Mouse (Mus musculus) midbrain, postnatal 0 days (tissue): ENCODE results near the gene Fkbp9. TPM values are rescaled to one million over a fixed set of nuclear protein-coding genes. Genes with fewer than 3 reads are reported as not detected.
A peak's percentile ranks its signal among the peaks of the same experiment; 100 is the strongest.

Experiments used
- ATAC-seq: fragments of 200-750 bp; cut with Nextera tagmentation; 2 replicates; pipeline ENCODE4 v1.8.0; 2017; ENCODE audit warnings: moderate number of reproducible peaks, mild to moderate bottlenecking, moderate TSS enrichment, moderate library complexity; ENCODE audit not compliant: low FRiP score
- DNase-seq: peaks from one replicate; pipeline ENCODE4 v3.0.0-alpha.2; 2015; ENCODE audit warnings: low spot score
- H3K27ac ChIP-seq: fragments of 300-500 bp; sonication (generic); 2 replicates; pipeline ENCODE4 v1.5.1; 2014; ENCODE audit warnings: low read depth, mild to moderate bottlenecking, low read length, mixed read lengths
- H3K27me3 ChIP-seq: fragments of 300-500 bp; sonication (generic); 2 replicates; pipeline ENCODE4 v1.6.1; 2014; ENCODE audit warnings: low read length, control low read depth, mixed read lengths; ENCODE audit not compliant: insufficient read depth
- H3K36me3 ChIP-seq: fragments of 300-500 bp; sonication (generic); 2 replicates; pipeline ENCODE4 v1.6.1; 2014; ENCODE audit warnings: low read length, control low read depth, mixed read lengths; ENCODE audit not compliant: insufficient read depth
- H3K4me1 ChIP-seq: fragments of 300-500 bp; sonication (generic); 2 replicates; pipeline ENCODE4 v1.6.1; 2014; ENCODE audit warnings: mild to moderate bottlenecking, control low read depth, antibody characterized with exemption, low read length, mixed read lengths; ENCODE audit not compliant: insufficient read depth
- H3K4me2 ChIP-seq: fragments of 300-500 bp; sonication (generic); 2 replicates; pipeline ENCODE4 v1.6.1; 2014; ENCODE audit warnings: low read depth, mild to moderate bottlenecking, low read length, mixed read lengths; ENCODE audit not compliant: poor library complexity, severe bottlenecking
- H3K4me3 ChIP-seq: fragments of 300-500 bp; sonication (generic); 2 replicates; pipeline ENCODE4 v1.5.1; 2014; ENCODE audit warnings: low read depth, mild to moderate bottlenecking, low read length, moderate library complexity
- H3K9ac ChIP-seq: fragments of 300-500 bp; sonication (generic); replicated peaks from 2 replicates; pipeline ENCODE4 v1.6.1; 2014; ENCODE audit warnings: mild to moderate bottlenecking, low read length, moderate library complexity, mixed read lengths; ENCODE audit not compliant: poor library complexity, severe bottlenecking
- H3K9me3 ChIP-seq: fragments of 300-500 bp; sonication (generic); 2 replicates; pipeline ENCODE4 v1.6.1; 2016; ENCODE audit warnings: low read length, control low read depth
- CTCF ChIP-seq: IDR thresholded peaks from 2 replicates; pipeline ENCODE4 v1.5.1; 2016; ENCODE audit warnings: antibody characterized with exemption, mild to moderate bottlenecking
- WGBS: fragments of 180-500 bp; shearing (Covaris S2); extraction: QIAGEN DNeasy Blood & Tissue Kit; methylation state at CpG from one replicate; pipeline ENCODE4 v1.1.7; 2014; 5-methylcytosine and 5-hydroxymethylcytosine counted together
- polyA plus RNA-seq: library from polyadenylated mRNA; unstranded; fragments of >200 nt; fragmentation: Nextera tagmentation; extraction: Ambion mirVana; gene quantifications from 2 replicates; pipeline ENCODE4 v1.2.1, GENCODE M21; 2015
- total RNA-seq: library from RNA; depleted of rRNA; stranded (reverse); fragments of >200 nt; gene quantifications from 2 replicates; pipeline ENCODE4 v1.2.3, GENCODE M21; 2014

The Fkbp9 gene
- total and polyA plus RNA-seq, 2 experiments from 2014 or later = 31.9 to 46.5 TPM

DNA sequence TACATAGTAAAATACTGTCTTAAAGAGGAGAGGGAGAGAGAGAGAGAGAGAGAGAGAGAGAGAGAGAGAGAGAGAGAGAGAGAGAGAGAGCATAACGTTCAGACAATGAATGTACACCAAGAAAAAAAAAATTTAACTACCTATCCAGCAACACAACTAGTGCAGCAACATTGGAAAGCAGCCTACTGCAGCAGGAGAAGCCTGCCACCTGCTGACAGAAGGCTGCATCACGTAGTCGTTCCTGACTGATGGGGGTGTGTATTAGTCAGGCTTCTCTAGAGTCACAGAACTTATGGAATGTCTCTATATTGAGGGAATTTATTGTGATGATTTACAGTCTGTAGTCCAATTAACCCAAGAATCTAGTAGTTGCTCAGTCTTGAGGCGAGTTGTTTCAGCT lies 77.1 kb downstream of the Fkbp9 start:
- H3K27me3 ChIP-seq = no peaks in the 10 kb centered on the region
- no peaks in the 10 kb centered on the region for H3K9me3 ChIP-seq
- TF ChIP-seq CTCF = peak; percentile 80
- H3K4me2 ChIP-seq = no peak overlapping the region
- DNase-seq (peak; percentile 58), ATAC-seq (no peak)
- no peak overlapping the region for H3K4me3 ChIP-seq
- peaks cover 2% of the 10 kb centered on the region; the same call in 1 of the 2 replicates for H3K4me1 ChIP-seq
- WGBS = 9% methylated on average over 4 of the region's 4 CpGs
- H3K36me3 ChIP-seq = no peaks in the 10 kb centered on the region
- H3K9ac ChIP-seq = no peak overlapping the region
- H3K27ac ChIP-seq = no peak overlapping the region

DNA sequence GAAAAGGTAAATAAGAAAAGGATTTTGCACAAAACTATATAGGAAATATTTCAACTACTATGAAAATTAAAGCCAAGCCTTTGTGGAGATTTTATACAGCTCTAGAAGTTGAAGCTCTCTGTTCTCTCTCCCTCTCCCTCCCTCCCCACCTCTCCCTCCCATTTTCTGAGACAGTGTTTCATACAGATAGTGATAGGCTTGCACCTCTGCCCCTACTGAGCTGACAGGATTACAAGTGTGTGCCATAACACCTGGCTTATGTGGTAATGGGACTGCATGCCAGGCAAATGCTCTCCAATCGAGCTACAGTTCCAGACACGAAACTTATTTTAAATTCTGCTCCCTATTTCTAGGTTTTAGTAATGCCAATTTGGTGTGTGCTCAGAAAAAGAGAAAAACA lies 79.1 kb downstream of the Fkbp9 start:
- TF ChIP-seq CTCF = no peak
- ATAC-seq = no peak
- H3K4me1 ChIP-seq = peaks cover 2% of the 10 kb centered on the region; the same call in 1 of the 2 replicates
- no peak for DNase-seq
- no peak overlapping the region for H3K4me2 ChIP-seq
- no peak overlapping the region for H3K4me3 ChIP-seq
- no peak overlapping the region for H3K27ac ChIP-seq
- H3K36me3 ChIP-seq = no peaks in the 10 kb centered on the region
- H3K27me3 ChIP-seq = no peaks in the 10 kb centered on the region
- no peak overlapping the region for H3K9ac ChIP-seq
- no peaks in the 10 kb centered on the region for H3K9me3 ChIP-seq
- WGBS = 75% methylated on average over 2 of the region's 2 CpGs

DNA sequence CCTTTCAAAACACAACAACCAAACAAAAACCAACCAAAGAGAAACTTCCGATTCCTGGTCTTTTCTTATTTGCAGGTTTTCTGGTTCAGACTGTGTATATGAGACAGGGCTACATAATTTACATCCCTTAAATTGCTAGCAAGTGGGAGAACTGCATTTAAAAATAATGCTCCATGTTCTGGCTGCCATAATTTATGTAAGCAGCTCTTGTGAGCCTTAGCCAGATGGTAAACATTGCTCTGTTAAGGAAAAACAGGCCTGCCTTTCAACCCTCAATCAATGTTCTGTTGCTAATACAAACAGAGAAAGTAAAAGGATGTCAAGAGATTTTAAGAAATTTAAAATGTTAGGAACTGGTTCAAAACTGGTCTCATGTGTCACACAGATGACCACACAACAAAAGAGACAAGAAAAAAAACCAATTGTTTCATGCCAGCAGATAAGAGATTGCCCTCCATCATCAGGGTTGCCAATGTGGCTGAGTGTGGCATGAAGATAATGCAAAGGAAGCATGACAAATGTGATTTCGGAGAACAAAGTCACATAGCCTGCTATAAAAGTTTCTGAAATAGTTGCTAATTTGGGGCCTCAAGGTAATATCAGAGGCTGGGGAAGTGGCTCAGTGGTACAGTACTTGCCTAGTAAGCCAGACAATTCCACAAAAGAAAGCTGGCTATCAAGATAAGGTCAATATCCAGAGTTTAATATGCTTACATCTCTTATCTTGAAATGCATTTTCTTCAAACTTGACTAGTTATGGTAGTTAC lies 81.4 kb downstream of the Fkbp9 start:
- Histone ChIP-seq H3K36me3 (no peaks in the 10 kb centered on the region), H3K9me3 (no peaks in the 10 kb centered on the region), H3K27me3 (no peaks in the 10 kb centered on the region), H3K4me3 (no peak overlapping the region), H3K4me2 (no peak overlapping the region), H3K27ac (no peak overlapping the region), H3K9ac (no peak overlapping the region), H3K4me1 (peaks cover 2% of the 10 kb centered on the region; the same call in 1 of the 2 replicates)
- WGBS = 67% methylated on average over 2 of the region's 2 CpGs
- DNase-seq = no peak
- ATAC-seq = no peak
- TF ChIP-seq CTCF = no peak

DNA sequence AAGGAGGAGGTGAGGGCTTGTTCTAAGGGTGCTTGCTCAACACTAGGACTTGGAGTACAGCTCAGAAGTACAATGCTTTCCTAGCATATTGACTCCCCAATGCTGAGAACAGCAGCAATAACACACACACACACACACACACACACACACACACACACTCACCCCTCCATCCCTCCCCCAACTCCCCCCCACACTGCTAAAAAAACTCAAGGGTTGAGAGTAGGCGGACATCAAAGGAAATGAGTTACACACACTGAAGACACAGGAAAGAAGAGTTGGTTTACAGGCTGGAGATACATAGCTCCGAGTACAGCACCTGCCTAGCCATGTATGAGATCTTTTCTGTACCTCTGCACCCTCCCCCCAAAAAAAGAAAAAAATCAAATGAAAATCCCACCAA lies 84.4 kb downstream of the Fkbp9 start:
- Histone ChIP-seq H3K36me3 (no peaks in the 10 kb centered on the region), H3K9me3 (no peaks in the 10 kb centered on the region), H3K4me1 (peaks cover 2% of the 10 kb centered on the region; the same call in 1 of the 2 replicates), H3K9ac (no peak overlapping the region), H3K4me3 (no peak overlapping the region), H3K4me2 (no peak overlapping the region), H3K27ac (no peak overlapping the region), H3K27me3 (no peaks in the 10 kb centered on the region)
- no peak for DNase-seq
- ATAC-seq = no peak
- no peak for TF ChIP-seq CTCF
- 88% methylated on average over 2 of the region's 2 CpGs for WGBS

DNA sequence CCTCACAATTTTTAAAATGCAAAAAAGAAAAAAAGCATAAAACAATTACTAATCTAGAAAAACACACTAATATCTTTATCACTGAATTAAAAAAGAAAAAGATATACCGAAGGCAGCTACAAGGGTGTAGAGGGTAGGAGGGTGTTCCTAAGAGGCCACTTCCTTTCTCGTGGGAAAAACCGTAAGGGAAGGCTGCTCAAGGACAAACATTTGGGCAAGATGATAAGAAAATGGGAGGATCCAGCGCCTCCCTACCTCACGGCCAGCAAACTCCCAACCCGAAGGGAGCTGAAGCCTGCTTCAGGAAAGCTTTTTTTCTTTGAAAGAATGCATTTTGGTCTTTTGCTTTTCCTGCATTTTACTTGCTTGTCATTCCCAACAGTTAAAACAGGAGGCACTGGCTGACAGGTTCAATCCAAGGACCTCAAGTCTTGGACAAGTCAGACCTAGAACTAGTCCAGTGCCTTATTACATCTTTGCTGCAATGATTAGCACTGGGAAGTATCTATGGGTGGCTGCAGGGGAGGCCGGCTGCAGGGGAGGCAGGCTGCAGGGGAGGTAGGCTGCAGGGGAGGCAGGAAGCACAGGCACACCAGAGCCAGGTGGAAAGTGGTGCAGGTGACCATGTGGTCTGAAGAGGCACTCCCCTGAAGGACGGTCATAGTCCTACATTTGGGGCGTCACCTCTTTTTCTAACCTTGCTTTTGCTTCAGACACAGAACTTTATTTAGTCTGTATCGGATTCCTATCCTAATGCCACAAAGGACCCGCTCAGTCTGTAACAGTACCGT lies 85.9 kb downstream of the Fkbp9 start:
- Histone ChIP-seq H3K4me3 (no peak overlapping the region), H3K9me3 (no peaks in the 10 kb centered on the region), H3K27me3 (no peaks in the 10 kb centered on the region), H3K36me3 (no peaks in the 10 kb centered on the region), H3K9ac (no peak overlapping the region), H3K4me1 (peaks cover 6% of the 10 kb centered on the region; the same call in 1 of the 2 replicates), H3K27ac (no peak overlapping the region), H3K4me2 (no peak overlapping the region)
- WGBS = 83% methylated on average over 12 of the region's 12 CpGs
- ATAC-seq = no peak
- no peak for DNase-seq
- no peak for TF ChIP-seq CTCF
